Mouse (Mus musculus): ENCODE measurements around the gene Stim1.

GRCm38 (mm10) chr7:102266401-102267042 is 1.1 kb upstream of the Stim1 start:
- TF ChIP-seq ZC3H11A (IDR thresholded peaks at IDR 0.05; ENCODE audit: borderline replicate concordance, low read depth, low read length) (no peak), HCFC1 (IDR thresholded peaks at IDR 0.05; ENCODE audit: borderline replicate concordance, insufficient read depth, low read length) (no peak), MAFK (IDR thresholded peaks at IDR 0.05; ENCODE audit: insufficient read depth, low read depth, low read length) (no peak)

Measured in ES-E14 (cell line).